Mouse (Mus musculus) stomach, postnatal 0 days (tissue): ENCODE data around the gene Zfhx3.

Experiments used
- CTCF ChIP-seq: IDR thresholded peaks from 2 replicates; pipeline ENCODE4 v1.5.1; 2016; ENCODE audit warnings: antibody characterized with exemption, low read depth, mild to moderate bottlenecking, moderate library complexity
- EP300 ChIP-seq: optimal IDR thresholded peaks from 2 replicates; pipeline ENCODE3; 2016; ENCODE audit warnings: antibody characterized with exemption

DNA sequence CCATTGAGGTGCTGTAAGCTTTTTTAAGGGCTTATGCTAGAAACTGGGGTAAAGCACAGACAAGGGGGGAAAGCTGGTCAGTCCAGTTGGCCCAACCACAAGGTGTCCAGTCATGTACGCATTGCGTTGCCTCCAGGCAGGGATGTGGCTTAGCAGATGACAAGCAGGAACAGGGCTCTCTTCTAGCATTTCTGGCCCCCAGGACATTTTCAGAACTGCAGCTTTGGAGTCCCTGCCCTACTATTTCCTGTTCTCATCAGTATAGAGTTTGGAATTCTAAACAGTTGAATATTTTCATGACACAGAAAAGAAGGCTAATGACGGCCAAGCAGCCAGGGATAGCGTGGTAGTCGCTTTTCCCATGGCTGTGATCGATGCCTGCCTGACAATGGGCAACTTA, 706.5 kb downstream of the Zfhx3 start:
- TF ChIP-seq CTCF (no peak), EP300 (no peak)
